Mouse (Mus musculus) activated CD4-positive, CD25-positive, alpha-beta regulatory T cell, adult 4 months (primary cell): ENCODE measurements around the gene Dync2li1. TPM values are rescaled to one million over a fixed set of nuclear protein-coding genes. Genes with fewer than 3 reads are reported as not detected.

Experiments used
- ATAC-seq: one replicate; pipeline ENCODE4 v1.8.0; 2017
- polyA plus RNA-seq, 2 experiments: library from polyadenylated mRNA; unstranded; fragments of 100-300 nt; shearing (Covaris generic); gene quantifications; one replicate each; pipeline ENCODE4 v1.2.1; 2017

Gene Dync2li1
- under 1 TPM; 0.65 to 0.97 TPM for polyA plus RNA-seq

DNA sequence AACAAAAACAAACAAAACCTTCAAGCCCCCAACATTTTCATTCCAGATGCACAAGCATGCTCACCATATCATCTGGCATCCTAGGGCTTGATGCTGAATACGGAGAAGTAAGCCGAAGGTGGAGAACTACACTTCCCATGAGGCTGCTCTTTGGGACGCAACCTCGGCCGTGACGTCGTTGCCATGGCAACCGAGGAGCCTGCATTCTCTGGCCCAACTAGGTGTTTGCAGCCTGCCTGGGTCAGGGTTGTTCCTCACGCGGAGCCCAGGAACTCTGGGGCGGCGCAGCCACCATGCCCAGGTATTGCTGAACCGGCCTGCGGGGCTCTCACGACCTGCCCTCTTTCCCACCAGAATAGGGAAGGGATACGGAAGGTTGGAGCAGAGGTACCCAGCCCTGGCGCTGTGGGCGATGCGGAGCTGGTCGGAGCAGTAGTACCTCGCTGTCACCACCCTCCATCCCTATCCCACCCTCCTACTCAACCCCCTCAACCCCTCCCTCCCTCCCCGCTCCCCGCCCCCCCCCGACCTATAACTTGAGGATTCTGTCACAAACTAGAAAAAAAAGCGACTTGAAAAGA lies at the start of gene Dync2li1:
Gene Dync2li1 (plus strand): TSS at position 221 of the 581 bp plus-strand sequence.
- ATAC-seq = peak; percentile 99

DNA sequence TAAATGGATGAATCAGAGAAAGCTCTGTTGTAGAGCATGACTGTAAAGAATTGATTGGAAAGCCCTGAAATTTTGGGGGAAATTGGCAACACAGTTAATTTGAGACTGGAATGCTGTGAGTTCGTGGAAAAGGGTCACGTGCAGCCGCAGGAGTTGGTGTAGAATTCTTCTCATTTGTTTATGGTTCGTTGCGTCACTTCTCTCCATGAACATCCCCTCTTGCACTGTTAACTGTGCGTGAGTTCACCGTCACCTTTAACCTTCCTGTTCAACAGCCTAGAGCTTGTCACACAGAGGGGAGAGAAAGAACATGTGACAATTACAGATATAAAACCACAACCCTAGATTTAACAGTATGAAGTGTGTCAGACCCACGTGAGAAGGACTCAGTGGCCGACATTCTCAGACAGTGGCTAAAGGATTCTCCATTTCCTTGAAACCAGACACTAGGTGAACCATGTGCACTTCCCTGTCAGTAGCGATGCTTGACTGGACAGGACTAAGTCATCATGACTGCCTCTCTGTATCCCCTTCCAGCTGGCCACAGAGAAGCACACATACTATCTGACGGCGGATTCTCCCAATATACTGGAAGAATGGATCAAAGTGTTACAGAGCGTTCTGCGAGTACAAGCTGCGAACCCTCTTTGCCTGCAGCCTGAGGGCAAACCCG lies 49.5 kb upstream of the Dync2li1 start:
- ATAC-seq = no peak

DNA sequence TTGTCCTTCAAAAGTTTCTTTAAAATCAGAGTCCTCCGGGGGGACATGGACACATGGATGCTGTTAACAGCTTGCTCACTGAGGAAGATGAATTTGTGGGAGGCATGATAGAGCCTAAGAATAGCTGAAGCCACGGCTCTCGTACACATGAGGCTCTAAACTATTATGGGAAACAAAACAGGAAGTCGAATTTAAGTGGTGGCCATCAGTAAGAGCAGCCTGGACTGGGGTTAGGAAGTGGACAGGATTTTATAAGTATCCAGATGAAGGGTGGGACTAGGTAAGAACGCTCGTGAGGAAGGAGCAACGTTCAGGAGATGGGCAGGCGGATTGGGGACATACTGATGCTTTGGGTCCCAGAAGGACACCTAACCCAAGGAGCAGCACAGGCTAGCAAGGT lies 47.0 kb upstream of the Dync2li1 start:
- no peak for ATAC-seq

DNA sequence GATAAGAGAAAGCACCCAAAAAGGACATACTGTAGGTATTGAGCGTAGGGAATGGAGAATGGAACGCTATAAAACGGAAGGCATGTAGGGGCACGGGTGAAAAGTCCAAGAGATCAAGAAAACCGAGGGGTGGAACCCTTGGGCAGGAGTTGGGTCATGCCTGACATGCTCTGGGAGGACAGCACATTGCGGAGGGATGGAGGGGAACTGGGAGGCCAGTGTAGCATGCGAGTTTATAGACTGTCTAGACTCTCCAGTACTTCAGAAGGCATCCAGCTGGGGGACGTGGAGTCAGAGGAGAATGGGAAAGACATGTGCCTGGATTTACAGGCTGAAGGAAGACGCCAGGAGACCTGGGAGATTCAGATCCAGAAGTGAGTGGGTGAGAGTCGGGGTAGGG lies 46.5 kb upstream of the Dync2li1 start:
- no peak for ATAC-seq

DNA sequence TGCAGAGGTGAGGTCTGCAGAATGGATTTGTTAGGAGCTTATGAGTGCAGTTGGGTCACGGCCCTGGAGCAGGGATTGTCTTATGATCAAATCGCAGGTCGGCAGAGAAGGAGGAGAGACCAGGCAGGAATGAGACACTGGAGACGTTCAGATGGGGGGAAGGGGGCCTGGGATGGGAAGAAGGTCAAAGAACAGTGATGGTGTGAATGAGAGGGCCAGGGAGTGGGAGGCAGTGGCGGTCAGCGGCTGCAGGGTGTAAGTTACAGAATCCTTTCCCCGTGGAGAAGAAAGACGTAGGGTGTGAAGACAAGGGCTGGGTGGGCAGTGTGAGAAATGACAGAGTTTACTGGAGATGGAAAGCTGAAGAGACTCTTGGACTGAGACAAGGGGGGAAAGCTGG lies 45.5 kb upstream of the Dync2li1 start:
- ATAC-seq = no peak

DNA sequence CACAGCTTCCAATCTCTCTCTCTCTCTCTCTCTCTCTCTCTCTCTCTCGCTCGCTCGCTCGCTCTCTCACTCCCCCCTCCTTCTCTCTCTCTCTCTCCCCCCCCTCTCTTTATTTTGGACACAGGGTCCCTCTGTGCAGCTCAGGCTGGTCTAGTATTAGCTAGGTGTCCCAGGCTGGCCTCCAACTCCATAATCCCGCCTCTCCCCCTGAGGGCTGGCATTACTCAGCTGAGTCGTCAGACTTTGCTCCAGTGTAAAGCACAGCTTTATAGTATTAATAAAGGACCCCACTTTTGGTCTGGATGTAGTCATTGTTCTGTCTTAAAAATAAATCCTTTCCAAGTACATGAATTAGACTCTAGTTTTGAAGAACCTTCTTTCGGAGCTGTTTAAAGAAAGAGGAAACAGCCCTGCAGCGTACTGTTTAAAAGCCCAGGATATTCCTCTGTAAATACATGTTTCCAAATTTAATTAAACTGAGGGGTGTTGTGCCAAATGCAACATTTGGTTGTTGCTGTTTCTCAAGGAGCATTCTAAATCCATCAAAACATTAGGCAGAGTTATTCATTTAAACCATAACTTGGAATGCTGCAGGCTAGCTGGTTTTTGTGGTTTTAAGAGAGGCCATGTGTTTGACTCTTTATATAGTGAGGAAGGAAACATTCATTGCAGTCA lies 44.4 kb upstream of the Dync2li1 start:
- no peak for ATAC-seq

DNA sequence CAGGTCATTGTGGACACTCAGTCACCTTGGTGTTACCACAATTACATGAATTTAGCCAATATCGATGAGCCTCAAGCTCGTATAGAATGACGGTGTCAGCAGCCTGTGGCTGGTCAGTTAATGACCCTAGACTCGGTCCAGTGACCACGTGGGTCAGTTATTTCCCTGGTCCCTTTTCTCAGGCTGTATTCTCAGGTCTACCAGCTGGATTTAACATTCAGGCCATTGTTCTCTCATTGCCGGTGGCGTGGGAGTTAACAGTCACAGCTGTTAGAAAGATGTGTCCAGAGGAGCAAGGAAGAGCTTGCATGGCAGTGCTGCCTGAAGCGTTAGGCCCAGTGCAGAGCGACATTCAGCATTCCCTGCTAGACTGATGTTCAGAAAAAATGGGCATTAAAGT lies 42.2 kb upstream of the Dync2li1 start:
- ATAC-seq = no peak

GRCm38 (mm10) chr17:84585104-84585503 lies 41.2 kb upstream of the Dync2li1 start:
- ATAC-seq = no peak

DNA sequence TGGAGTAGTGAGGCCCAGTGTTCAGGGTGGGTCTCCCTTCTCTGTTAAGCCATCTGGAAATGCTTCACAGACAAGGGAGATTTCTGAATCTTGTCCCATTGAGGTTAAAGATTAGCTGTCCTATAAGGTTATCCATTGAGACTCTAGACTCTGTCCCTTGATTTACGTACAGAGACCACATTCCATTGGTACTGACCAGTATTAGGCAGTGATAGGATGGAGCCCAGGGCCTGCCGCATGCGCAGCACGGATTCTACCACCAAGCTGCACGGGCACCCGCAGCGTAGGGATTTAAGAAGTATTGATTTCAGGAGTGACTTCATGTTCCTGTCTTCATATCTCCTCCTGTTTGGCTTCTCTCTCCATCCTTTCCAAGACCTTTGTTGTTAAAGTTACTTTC lies 36.2 kb upstream of the Dync2li1 start:
- ATAC-seq = no peak

- ATAC-seq = no peak
These were observed 34.7 kb upstream of the Dync2li1 start for GRCm38 (mm10) chr17:84591431-84592150.

DNA sequence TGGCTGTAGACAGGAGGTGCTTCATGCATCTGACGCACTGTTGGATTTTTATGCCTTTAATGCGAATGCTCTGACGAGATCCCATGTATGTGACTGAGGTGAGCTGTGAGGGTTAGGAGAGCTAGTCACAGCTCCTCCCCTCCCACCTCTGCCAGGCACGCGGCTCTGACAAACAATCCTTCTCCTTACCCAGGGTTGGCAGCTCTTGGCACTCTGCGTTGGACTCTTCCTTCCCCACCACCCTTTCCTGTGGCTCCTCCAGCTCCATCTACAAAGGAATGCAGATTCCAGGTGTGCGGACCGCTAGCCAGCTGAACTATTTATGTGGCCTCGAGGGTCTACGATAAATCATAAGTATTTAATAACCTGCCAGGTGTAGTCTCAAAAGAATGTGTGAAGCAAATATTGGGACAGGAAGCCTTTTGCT lies 30.3 kb upstream of the Dync2li1 start:
- no peak for ATAC-seq

- no peak for ATAC-seq
These were observed 29.8 kb upstream of the Dync2li1 start for GRCm38 (mm10) chr17:84596501-84596900.

DNA sequence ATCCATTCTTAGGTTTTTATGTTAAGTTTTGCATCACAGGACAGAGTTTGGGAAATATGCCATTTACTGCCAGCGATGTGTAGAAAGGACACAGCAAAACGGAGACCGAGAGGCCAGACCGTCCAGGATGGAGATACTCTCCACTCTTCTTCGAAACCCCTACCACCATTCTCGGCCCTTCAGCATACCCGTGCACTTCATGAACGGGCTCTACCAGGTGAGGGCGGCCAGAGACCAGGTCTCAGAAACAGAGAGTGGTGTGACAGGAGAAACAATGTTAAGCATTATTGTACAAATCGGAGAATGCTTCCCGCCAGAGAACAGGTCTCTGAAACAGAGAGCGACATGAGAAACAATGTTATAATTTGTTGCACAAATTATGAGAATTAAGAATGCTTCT lies 28.4 kb upstream of the Dync2li1 start:
- no peak for ATAC-seq

- no peak for ATAC-seq
These were observed 27.4 kb upstream of the Dync2li1 start for GRCm38 (mm10) chr17:84598928-84599327.

DNA sequence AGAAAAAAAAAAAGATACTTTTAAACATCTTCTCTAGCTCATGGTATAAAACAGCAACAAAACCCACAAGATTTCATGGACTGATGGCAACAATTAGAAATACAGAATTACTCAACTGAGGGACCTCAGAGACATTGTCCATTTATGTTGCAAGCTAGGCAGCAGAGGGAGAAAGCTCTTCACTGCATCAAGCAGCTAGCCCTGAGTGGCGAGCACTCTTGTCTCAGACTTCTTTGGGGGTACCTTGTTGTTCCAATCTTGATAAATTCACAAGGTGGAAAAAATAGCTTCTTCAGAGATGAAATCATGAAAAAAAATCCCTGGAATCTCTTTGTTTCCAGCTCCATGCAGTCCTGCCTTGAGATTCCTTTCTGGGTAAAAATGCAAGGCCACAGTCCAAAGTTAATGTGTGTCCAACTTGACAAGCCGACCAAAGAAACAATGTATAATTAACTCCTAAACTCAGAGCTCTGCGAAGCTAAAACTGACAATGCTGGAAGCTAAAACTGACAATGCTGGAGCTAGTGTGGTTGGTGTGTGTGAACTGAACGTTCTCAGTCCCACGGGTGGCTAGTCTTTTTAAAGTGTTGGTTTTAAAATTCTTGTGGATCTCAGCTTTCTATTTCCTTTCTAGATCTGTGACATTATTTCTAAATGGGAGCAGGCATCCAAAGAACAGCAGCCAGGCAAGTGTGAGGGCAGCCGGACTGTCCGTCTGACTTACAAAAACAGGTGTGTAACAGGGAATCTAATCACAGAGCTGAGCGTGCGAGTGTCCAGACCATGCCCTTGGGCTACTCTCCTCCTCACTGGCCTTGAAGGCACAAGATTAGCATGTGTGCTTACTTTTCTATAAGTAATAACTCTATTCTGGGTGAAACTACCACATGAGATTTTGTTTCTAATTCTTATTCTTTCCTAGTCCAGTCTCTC lies 26.0 kb upstream of the Dync2li1 start:
- ATAC-seq = no peak

- ATAC-seq = no peak
These were observed 24.5 kb upstream of the Dync2li1 start for GRCm38 (mm10) chr17:84601805-84602204.

- no peak for ATAC-seq
These were observed 23.1 kb upstream of the Dync2li1 start for GRCm38 (mm10) chr17:84603202-84603627.

GRCm38 (mm10) chr17:84603709-84604420 lies 22.4 kb upstream of the Dync2li1 start:
- no peak for ATAC-seq

DNA sequence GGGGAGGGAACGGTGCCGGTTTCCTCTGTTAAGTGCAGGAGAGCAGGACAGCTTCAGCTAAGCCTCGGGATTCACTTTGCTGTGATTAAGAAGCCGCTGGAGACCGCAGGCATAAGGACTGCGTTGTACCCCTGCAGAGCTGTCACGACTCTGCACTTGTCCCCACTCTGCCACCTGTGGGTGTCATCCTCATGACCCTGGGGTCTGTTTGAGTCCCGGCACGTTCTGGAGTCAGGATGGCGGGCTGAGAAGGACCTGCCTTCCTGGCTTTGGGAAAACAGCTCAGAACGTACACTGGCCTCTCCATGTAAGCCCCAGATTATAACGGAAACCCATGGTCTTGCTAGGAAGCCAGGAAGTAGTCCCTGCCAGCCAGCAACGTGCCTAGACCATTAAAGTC lies 19.3 kb upstream of the Dync2li1 start:
- ATAC-seq = no peak

GRCm38 (mm10) chr17:84607617-84608016 lies 18.7 kb upstream of the Dync2li1 start:
- no peak for ATAC-seq

- no peak for ATAC-seq
These were observed 17.7 kb upstream of the Dync2li1 start for GRCm38 (mm10) chr17:84608606-84609005.

- no peak for ATAC-seq
These were observed 14.8 kb upstream of the Dync2li1 start for GRCm38 (mm10) chr17:84611500-84611899.
